Mouse (Mus musculus) hematopoietic multipotent progenitor cell, adult 10-12 weeks (in vitro differentiated cells): ENCODE results near the gene Scgb1b29. TPM values are rescaled to one million over a fixed set of nuclear protein-coding genes. Genes with fewer than 3 reads are reported as not detected.

ENCODE experiments used
- polyA plus RNA-seq: library from polyadenylated mRNA; stranded (reverse); fragments of >175 nt; gene quantifications from 2 replicates; pipeline ENCODE4 v1.2.3, GENCODE M21; 2012; ENCODE audit warnings: low replicate concordance

The Scgb1b29 gene
- polyA plus RNA-seq, result not detected in 2 replicates

GRCm38 (mm10) chr7:32441241-32441640, at the start of gene Scgb1b29:
Gene Scgb1b29, plus strand, starts transcription at chr7:32441541.

Other genes starting within 250 kb of the Scgb1b29 start
- gene Scgb2b11, start 230.4 kb upstream of the Scgb1b29 start, polyA plus RNA-seq, result not detected in 2 replicates
- not detected in 2 replicates for gene Scgb1b11, start 218.7 kb upstream of the Scgb1b29 start, polyA plus RNA-seq
- gene Scgb2b12, start 114.3 kb upstream of the Scgb1b29 start, polyA plus RNA-seq, result not detected in 2 replicates
- gene Scgb1b12, start 107.4 kb upstream of the Scgb1b29 start, polyA plus RNA-seq, result not detected in 2 replicates